Mouse (Mus musculus) liver, embryonic 14.5 days (tissue): ENCODE data around the gene Dse.

Experiments used
- CTCF ChIP-seq: IDR thresholded peaks from 2 replicates; pipeline ENCODE4 v1.5.1; 2016; ENCODE audit warnings: antibody characterized with exemption, low read depth, control low read depth
- EP300 ChIP-seq: IDR thresholded peaks from 2 replicates; pipeline ENCODE4 v1.6.1; 2016; ENCODE audit warnings: antibody characterized with exemption, low read depth

- no peak for TF ChIP-seq CTCF
- no peak for TF ChIP-seq EP300
These were observed 76.2 kb downstream of the Dse start for GRCm38 (mm10) chr10:34131356-34131755.
